Mouse (Mus musculus) lung, postnatal 0 days (tissue): ENCODE data around the gene Cdkl2.

Experiments used
- CTCF ChIP-seq: IDR thresholded peaks from 2 replicates; pipeline ENCODE4 v1.5.1; 2016; ENCODE audit warnings: antibody characterized with exemption, mild to moderate bottlenecking
- EP300 ChIP-seq: IDR thresholded peaks from 2 replicates; pipeline ENCODE4 v1.6.1; 2016; ENCODE audit warnings: antibody characterized with exemption, mild to moderate bottlenecking, control low read depth

DNA sequence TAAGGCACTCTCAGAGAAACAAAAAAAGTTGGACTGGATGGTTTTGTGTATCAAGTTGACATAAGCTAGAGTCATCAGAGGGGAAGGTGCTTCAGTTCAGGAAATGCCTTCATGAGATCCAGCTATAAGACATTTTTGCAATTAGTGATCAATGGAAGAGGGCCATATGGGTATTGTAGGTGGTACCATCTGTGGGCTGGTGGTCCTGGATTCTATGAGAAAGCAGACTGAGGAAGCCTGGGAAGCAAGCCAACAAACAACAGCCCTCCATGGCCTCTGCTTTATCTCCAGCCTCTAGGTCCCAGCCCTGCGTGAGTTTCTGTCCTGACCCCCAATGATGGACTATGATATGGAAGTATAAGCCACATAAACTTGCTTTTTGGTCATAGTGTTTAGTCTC, 84.6 kb downstream of the Cdkl2 start:
- TF ChIP-seq CTCF (no peak), EP300 (no peak)
